Mouse (Mus musculus) urinary bladder, postnatal 14 days (tissue): ENCODE results near the gene Stat6.
A peak's percentile ranks its signal among the peaks of the same experiment; 100 is the strongest.

Experiments
- DNase-seq: peaks from one replicate; pipeline ENCODE4 v3.0.0; 2021; ENCODE audit warnings: low spot score

Stat6 gene

GRCm38 (mm10) chr10:127615591-127615990, 27.2 kb upstream of the Stat6 start:
- no peak for DNase-seq

DNA sequence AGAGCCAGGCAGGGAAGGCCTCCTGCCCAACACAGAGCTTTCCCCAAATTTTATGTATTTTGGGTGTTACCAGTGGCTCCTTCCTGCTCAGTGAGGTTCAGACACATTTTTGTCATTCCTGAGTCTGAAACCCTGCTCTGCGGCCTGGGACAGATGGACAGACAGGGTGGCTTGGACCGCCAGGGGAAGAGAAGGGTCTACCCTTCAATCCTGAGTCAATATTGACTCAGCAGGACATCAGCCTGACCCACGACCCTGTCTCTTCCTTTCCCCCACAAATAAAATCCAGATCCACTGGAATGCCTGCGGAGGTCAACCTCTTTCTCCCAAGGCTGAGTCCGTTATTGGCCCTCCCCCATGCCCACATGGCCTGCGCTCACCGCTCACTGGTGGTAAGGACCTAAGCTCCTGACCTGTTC, 26.5 kb upstream of the Stat6 start:
- DNase-seq: no peak

DNA sequence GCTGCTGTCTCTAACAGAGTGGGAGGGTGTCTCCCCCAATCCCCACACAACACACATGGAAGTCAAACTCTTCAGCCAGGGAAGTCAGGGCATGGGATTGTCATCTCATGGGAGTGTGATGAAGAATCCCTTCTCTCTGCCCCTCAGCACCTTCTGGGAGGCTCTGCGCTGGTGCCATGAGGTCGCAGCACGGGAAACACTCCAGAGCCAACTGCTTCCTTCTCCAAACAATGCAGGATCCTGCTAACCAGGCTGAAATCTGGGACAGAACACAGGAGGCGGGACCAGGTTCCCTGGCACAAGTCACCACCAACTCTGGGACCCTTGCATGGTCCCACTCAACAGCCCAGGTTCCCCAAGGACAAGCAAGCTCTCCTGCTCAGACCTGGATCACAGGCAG, 25.5 kb upstream of the Stat6 start:
- no peak for DNase-seq

DNA sequence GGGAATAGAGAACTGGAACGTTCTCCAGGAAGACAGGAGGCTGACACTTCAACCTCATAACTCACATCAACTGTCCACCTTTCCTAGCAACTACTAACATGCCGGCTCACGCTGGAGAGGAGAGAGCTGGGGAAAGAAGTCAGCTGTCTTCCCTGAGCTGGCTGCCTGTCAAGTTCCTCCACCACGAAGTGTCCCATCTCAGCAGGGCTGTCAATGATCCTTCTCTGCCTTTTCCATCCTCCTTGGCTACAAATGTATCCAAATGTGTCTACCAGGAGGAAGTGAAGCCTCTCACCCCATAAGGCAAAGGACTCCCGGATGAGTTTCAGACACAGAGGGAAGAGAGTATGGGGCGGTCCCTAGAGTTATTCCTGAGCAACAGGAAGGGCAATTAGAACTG, 24.6 kb upstream of the Stat6 start:
- no peak for DNase-seq

DNA sequence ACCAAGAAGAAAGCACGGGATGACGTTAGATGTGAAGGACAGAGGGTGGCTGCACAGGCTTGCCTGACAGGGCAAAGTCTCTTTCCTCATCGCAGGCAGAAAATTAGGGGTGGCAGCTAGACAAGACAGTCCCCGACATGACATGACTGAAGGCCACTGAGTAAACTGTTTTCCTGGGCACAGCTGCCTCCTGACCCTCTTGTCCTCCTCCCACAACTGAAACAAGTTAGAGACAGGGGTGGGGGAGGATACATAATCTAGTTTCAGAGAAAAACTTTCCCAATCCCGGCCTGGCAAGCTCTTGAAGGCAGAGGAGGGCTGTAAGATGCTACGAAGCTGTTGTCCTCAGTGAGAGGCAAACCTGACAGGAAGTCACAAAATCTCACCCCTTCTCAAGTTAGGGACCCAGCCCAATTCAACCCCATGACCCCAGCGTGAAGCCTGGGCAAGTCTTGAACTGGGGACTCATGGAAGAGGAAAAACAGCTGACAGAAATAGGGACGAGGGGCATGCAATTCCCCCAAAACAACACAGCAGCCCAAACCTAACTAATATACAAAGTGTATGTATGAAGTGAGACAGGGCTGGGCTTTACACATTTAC, 23.6 kb upstream of the Stat6 start:
- DNase-seq: no peak

DNA sequence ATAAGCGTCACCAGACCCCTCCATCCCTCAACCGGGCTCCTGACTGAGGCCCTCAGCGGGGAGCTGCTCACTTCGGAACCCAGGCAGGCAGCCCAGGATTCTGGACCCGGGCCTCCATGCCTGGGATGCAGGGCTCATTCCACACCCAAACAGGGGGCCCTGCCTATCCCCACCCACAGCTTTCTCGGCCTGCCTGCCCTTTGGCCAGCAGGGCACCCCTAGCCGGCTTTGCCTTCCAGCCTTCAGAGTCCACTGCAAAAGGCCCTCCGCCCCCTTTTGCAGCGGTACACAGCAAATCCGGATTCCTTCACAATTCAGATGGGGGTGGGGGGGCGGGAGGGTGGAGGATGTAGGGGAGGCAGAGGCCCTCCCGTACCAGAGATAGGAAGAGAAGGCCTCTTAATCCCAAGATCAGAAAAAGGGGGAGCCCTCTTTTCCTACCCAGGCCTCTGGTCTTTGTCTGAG, 22.8 kb upstream of the Stat6 start:
- no peak for DNase-seq

- DNase-seq: peak; percentile 55
Observed at GRCm38 (mm10) chr10:127620406-127621190, 22.2 kb upstream of the Stat6 start, which contains the start of gene Lrp1. Gene Lrp1 (minus strand): TSS chr10:127621148.

- DNase-seq: peak; percentile 96
Observed at GRCm38 (mm10) chr10:127621191-127622056, 21.4 kb upstream of the Stat6 start.

- peak; percentile 77 for DNase-seq
Observed at GRCm38 (mm10) chr10:127622057-127622392, 20.8 kb upstream of the Stat6 start.

GRCm38 (mm10) chr10:127622661-127623060, 20.1 kb upstream of the Stat6 start:
- no peak for DNase-seq

DNA sequence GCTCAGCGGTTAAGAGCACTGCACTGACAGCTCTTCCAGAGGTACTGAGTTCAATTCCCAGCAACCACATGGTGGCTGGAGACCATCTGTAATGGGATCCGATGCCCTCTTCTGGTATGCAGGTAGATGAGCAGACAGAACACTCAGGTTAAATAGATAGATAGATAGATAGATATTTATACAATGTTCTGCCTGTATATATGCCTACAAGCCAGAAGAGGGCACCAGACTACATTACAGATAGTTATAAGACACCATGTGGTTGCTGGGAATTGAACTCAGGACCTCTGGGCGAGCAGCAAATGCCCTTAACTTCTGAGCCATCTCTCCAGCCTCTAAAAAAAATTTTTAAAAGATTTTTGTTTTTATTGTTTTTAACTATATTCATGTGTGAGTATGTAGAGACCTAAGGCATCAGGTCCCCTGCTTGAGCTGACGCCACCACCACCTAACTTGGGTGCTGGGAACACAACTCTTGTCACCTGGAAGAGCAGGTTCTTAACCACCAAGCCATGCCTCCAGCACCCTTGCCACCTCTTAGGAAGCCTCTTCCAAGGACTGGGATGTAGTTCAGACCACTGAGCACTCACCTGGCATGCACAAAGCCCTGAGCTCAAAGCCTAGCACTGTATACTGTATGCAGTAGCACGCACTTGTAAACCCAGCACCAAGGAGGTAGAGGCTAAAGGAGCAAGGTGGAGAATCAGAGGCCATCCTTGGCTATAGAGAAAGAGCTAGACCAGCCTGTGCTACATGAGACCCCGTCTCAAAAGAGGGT, 19.2 kb upstream of the Stat6 start:
- DNase-seq: no peak

GRCm38 (mm10) chr10:127626433-127626832, 16.4 kb upstream of the Stat6 start:
- DNase-seq: no peak

GRCm38 (mm10) chr10:127631261-127632214, 11.2 kb upstream of the Stat6 start:
- DNase-seq: no peak

DNA sequence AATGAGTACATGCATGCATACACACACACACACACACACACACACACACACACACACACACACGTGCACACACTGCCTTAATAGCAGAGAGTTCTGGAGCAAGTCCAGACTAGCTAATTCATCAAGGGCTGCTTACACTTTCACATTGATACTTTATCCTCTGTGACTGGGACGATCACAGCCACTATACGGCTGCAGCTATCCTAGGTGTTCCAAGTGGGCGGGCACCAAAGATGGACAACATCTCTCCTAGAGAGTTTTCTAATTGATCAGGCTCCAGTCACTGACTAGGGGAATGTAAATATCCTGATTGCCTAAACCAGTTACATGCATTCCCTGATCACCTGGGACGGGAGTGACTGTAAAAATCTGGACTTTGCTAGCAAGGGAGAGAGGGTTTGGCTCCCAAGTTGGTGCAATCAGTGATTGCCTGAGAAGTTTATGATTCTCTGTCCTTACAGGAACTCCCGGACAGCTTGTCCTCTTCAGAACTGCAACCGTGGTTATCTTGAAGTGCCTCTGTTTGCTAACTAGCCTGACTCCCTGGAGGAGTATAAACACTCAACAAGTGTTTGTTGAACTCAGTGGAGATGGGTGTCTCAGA, 10.0 kb upstream of the Stat6 start:
- DNase-seq: no peak

GRCm38 (mm10) chr10:127640421-127640820, 2.4 kb upstream of the Stat6 start:
- no peak for DNase-seq

DNA sequence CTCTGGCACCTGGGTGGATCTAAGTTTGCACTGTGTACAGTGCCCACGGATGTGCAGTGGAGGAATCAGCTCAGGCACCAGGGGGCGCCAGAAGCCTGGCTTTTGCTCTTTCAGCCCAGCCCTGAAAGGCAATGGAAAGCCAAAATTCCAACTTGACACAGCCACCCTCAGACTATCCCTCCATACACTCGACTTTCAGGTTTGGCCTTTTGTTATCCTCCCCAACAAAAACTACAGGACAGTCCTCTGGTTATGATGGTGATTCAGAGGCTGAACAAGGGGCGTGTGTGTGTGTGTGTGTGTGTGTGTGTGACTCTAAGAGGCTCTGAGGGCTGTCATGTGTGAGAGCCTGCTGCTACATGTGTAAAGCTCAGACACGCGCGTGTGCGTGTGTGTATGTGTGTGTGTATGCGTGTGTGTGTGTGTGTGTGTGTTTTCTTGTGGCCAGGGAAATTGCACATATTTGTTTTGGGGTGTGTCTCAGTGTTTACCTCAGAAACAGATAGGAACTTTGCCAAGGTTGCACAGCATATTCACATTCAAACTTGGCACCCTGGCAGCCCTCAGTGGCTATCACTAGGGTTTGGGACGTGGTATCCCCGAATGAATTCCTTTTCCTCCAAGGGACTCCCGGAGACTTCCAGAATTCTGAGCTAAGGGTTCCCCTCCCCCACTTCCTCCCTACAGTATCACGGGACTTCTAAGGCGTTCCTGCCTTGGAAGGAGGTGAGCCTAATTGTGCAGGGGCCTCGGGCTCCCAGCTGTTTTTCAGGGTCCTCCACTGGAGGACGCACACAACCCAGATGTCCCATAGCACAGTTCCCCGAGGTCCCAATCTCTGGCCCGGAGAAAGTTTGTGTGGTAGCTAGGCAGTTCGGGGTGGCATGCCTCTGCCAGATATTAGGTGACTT, 670 bp upstream of the Stat6 start:
- DNase-seq: peak; percentile 95

DNA sequence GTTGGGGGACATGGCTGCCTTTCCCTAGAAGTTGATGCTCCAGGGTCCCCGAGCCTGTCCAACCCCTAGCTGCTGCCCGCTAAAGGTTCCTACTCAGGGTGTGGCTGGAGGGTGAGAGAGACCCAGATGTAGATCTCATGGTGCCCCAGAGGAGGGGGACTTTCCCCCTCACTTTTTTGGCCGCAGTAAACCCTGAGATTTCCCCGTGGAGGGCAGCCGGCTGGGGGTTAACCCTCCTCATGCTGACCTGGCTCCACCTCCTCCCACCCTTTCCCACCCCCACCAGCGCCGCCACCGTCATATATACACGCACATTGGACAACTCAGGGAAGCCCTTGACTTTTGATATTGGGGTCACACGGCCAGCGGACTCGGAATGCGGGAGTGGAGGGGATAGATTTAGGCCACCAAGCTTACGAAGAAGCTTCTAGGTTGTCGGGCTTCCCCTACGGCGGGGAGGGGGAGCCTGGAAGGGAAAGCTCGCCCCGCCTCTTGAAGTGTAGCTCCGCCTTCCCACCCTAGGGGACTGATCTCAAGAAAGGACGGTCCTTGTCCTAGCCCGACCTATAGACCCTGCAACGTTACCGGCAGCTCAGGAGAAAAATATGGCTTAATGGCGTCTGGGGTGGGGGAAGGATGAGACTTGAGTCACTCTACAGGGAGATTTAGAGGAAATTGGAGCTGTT, 910 bp downstream of the Stat6 start:
- peak; percentile 85 for DNase-seq

DNA sequence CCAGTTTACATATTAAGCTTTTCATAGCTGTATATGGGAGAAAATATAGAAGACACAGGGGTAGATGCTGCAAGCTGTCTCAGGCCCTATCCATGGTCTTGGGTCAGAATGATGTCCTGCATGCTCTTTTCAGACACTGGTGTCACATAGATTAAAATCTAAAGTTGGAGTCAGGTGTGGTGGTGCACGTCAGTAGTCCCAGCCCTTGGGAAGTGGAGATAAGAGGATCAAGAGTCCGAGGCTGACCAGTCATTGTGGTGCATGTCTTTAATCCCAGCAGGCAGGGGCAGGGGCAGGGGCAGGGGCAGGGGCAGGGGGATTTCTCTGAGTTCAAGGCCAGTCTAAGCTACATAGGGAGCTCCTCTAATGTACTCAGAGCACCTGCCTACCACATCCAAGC, 3.0 kb downstream of the Stat6 start:
- DNase-seq: no peak
